Mouse (Mus musculus): ENCODE measurements at regions not wholly inside any gene's neighbourhood (a gene's known extent, or its start where the extent isn't known, plus 50 kb on each side); places are given as distances from the start of the nearest gene placed in this dataset.

- TF ChIP-seq GABPA (IDR thresholded peaks at IDR 0.05; ENCODE audit: insufficient replicate concordance, low read depth, low read length) (no peak), EP300 (IDR thresholded peaks at IDR 0.05; ENCODE audit: low read length) (no peak)
These were observed 215.3 kb upstream of the Zfp637 start for GRCm38 (mm10) chr6:117625716-117626115.
